Mouse (Mus musculus): ENCODE measurements at regions not wholly inside any gene's neighbourhood (a gene's known extent, or its start where the extent isn't known, plus 50 kb on each side); places are given as distances from the start of the nearest gene placed in this dataset.

- DNase-seq = no peak
These were observed 55.0 kb upstream of the Slit3 start for GRCm38 (mm10) chr11:35065959-35066414.

GRCm38 (mm10) chr11:35057791-35058190 is 63.2 kb upstream of the Slit3 start:
- DNase-seq = peak; percentile 6

- no peak for DNase-seq
These were observed 65.4 kb upstream of the Slit3 start for GRCm38 (mm10) chr11:35055496-35056125.

- no peak for DNase-seq
These were observed 67.4 kb upstream of the Slit3 start for GRCm38 (mm10) chr11:35053613-35053950.

- DNase-seq = no peak
These were observed 68.0 kb upstream of the Slit3 start for GRCm38 (mm10) chr11:35052856-35053612.

GRCm38 (mm10) chr11:35049663-35050215 is 71.3 kb upstream of the Slit3 start:
- no peak for DNase-seq

GRCm38 (mm10) chr11:35044659-35045058 is 76.4 kb upstream of the Slit3 start:
- no peak for DNase-seq

GRCm38 (mm10) chr11:35024448-35024847 is 96.6 kb upstream of the Slit3 start:
- no peak for DNase-seq

- DNase-seq = no peak
These were observed 97.2 kb upstream of the Slit3 start for GRCm38 (mm10) chr11:35023813-35024212.

GRCm38 (mm10) chr11:35021990-35022625 is 98.9 kb upstream of the Slit3 start:
- peak; percentile 15 for DNase-seq

GRCm38 (mm10) chr11:35016998-35017397 is 104.0 kb upstream of the Slit3 start:
- no peak for DNase-seq

- DNase-seq = peak; percentile 59
These were observed 109.2 kb upstream of the Slit3 start for GRCm38 (mm10) chr11:35011521-35012476.

- DNase-seq = no peak
These were observed 114.1 kb upstream of the Slit3 start for GRCm38 (mm10) chr11:35006773-35007567.

- no peak for DNase-seq
These were observed 115.9 kb upstream of the Slit3 start for GRCm38 (mm10) chr11:35005143-35005542.

GRCm38 (mm10) chr11:35004431-35004830 is 116.6 kb upstream of the Slit3 start:
- no peak for DNase-seq

GRCm38 (mm10) chr11:35003956-35004355 is 117.1 kb upstream of the Slit3 start:
- DNase-seq = no peak

- DNase-seq = no peak
These were observed 123.1 kb upstream of the Slit3 start for GRCm38 (mm10) chr11:34997906-34998305.

GRCm38 (mm10) chr11:34995515-34995914 is 125.5 kb upstream of the Slit3 start:
- no peak for DNase-seq

GRCm38 (mm10) chr11:34982775-34983457 is 138.1 kb upstream of the Slit3 start:
- no peak for DNase-seq

GRCm38 (mm10) chr11:34980210-34980609 is 140.8 kb upstream of the Slit3 start:
- no peak for DNase-seq

- DNase-seq = no peak
These were observed 143.2 kb upstream of the Slit3 start for GRCm38 (mm10) chr11:34977861-34978260.
